Mouse (Mus musculus) heart, embryonic 12.5 days (tissue): ENCODE data around the gene C3. TPM values are rescaled to one million over a fixed set of nuclear protein-coding genes. Genes with fewer than 3 reads are reported as not detected.

Experiments used
- microRNA-seq: library from miRNA; unstranded; fragments of <30 nt; microRNA quantifications from one replicate; pipeline ENCODE4, GENCODE M21; 2017
- polyA plus RNA-seq: library from polyadenylated mRNA; unstranded; fragments of >200 nt; fragmentation: Nextera tagmentation; extraction: Ambion mirVana; gene quantifications from 2 replicates; pipeline ENCODE4 v1.2.1, GENCODE M21; 2016

The C3 gene
- polyA plus RNA-seq, 1 experiment from 2014 or later, result 2.6 TPM

Small RNA genes lying within 50 kb of the gene (microRNA-seq; reads per million reads assigned to microRNA genes)
- not detected for gene Mir6978

Other genes starting within 250 kb of the C3 start
- not detected in 2 replicates for gene Acer1, start 246.0 kb downstream of the C3 start, polyA plus RNA-seq
- 98.1 and 102 TPM in 2 replicates for gene Clpp, start 237.8 kb downstream of the C3 start, polyA plus RNA-seq
- 48.5 and 52.8 TPM in 2 replicates for gene Alkbh7, start 230.8 kb downstream of the C3 start, polyA plus RNA-seq
- 0.55 TPM in 1 of 2 replicates, not detected in the other for gene Pspn, start 228.1 kb downstream of the C3 start, polyA plus RNA-seq
- 34.3 and 36.4 TPM in 2 replicates for gene Gtf2f1, start 216.8 kb downstream of the C3 start, polyA plus RNA-seq
- 0.22 and 0.43 TPM in 2 replicates for gene Gm17949, start 216.7 kb downstream of the C3 start, polyA plus RNA-seq
- gene Khsrp, start 196.6 kb downstream of the C3 start, polyA plus RNA-seq, result 52.4 and 58.7 TPM in 2 replicates
- not detected in 2 replicates for gene Slc25a41, start 186.5 kb downstream of the C3 start, polyA plus RNA-seq
- gene Crb3, start 169.0 kb downstream of the C3 start, polyA plus RNA-seq, result 0.27 and 0.94 TPM in 2 replicates
- 15.5 and 17.2 TPM in 2 replicates for gene Slc25a23, start 168.3 kb downstream of the C3 start, polyA plus RNA-seq
- 0.66 and 1.4 TPM in 2 replicates for gene Dennd1c, start 149.6 kb downstream of the C3 start, polyA plus RNA-seq
- 9.4 and 11.3 TPM in 2 replicates for gene Tubb4a, start 140.4 kb downstream of the C3 start, polyA plus RNA-seq
- gene Tnfsf9, start 122.8 kb downstream of the C3 start, polyA plus RNA-seq, result 5.3 and 7.1 TPM in 2 replicates
- not detected in 2 replicates for gene Cd70, start 78.4 kb downstream of the C3 start, polyA plus RNA-seq
- gene Tnfsf14, start 34.0 kb downstream of the C3 start, polyA plus RNA-seq, result 0.11 and 0.46 TPM in 2 replicates
- 24.9 and 27.4 TPM in 2 replicates for gene Gpr108, start 20.3 kb upstream of the C3 start, polyA plus RNA-seq
- 41.6 and 45.4 TPM in 2 replicates for gene Trip10, start 21.3 kb upstream of the C3 start, polyA plus RNA-seq
- 1.6 and 1.7 TPM in 2 replicates for gene Vav1, start 51.0 kb upstream of the C3 start, polyA plus RNA-seq
- gene Adgre1, start 130.6 kb upstream of the C3 start, polyA plus RNA-seq, result 2.4 and 3.5 TPM in 2 replicates